In the genomic region with DNA sequence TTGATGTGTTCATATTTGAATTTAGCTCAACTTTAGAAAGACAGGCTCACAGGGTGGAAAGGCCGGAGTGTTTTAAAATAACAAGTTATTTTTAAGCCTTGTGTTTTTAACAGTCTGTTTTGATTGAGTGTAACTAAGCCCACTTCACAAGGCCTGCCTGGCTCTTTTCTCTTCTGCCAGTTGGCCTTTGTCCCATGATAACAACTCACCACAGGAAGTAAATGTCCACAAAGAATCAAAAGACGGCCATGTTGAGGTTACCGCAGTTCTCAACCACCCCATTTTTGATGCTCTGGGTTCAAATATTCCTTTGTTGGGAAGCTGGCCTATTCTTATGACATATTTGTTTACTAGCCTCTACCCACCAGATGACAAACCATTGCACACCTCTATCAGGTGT, we compare ENCODE assay signal across 13 mouse cellular contexts.
"Had no signal": no experiment of that assay in that cellular context is flagged by ENCODE, and none has a peak within 500 bp of the region (broad histone marks: within the 10 kb centered on the region; RNA-seq: fewer than 3 reads in every experiment).

No protein-coding gene starts in this region.

- DNase-seq: kidney, adult 18-20 months; kidney, postnatal 10 days; kidney, postnatal 4 days; left cerebral cortex, postnatal 4 days; right cerebral cortex, adult 18-20 months; right cerebral cortex, postnatal 25 days; thymus, postnatal 36 days had no signal

- H3K4me2 ChIP-seq: limb, embryonic 13.5 days; midbrain, embryonic 13.5 days; neural tube, embryonic 15.5 days had no signal

- H3K4me1 ChIP-seq: limb, embryonic 13.5 days; midbrain, embryonic 13.5 days; neural tube, embryonic 15.5 days had no signal

- H3K27ac ChIP-seq: layer of hippocampus, adult 2 months; limb, embryonic 13.5 days; liver, embryonic 14.5 days; midbrain, embryonic 13.5 days; neural tube, embryonic 15.5 days had no signal

- H3K9me3 ChIP-seq: limb, embryonic 13.5 days; midbrain, embryonic 13.5 days; neural tube, embryonic 15.5 days had no signal

- H3K27me3 ChIP-seq: limb, embryonic 13.5 days; midbrain, embryonic 13.5 days; neural tube, embryonic 15.5 days had no signal

- H3K9ac ChIP-seq: limb, embryonic 13.5 days; liver, embryonic 14.5 days; midbrain, embryonic 13.5 days; neural tube, embryonic 15.5 days had no signal

- H3K36me3 ChIP-seq: limb, embryonic 13.5 days; midbrain, embryonic 13.5 days; neural tube, embryonic 15.5 days had no signal

- ATAC-seq: midbrain, embryonic 13.5 days had no signal

- H3K4me3 ChIP-seq: layer of hippocampus, adult 2 months; limb, embryonic 13.5 days; midbrain, embryonic 13.5 days; myocyte; neural tube, embryonic 15.5 days had no signal
